Mouse (Mus musculus) liver, embryonic 16.5 days (tissue): ENCODE results near the gene Smyd3. TPM values are rescaled to one million over a fixed set of nuclear protein-coding genes. Genes with fewer than 3 reads are reported as not detected.

ENCODE experiments used
- ATAC-seq: fragments of 200-750 bp; cut with Nextera tagmentation; 2 replicates; pipeline ENCODE4 v1.8.0; 2017; ENCODE audit warnings: low read depth, mild to moderate bottlenecking, moderate number of reproducible peaks, moderate library complexity
- H3K27ac ChIP-seq: fragments of 300-500 bp; sonication (generic); 2 replicates; pipeline ENCODE4 v1.5.1; 2014; ENCODE audit warnings: mild to moderate bottlenecking, low read length
- H3K27me3 ChIP-seq: fragments of 300-500 bp; sonication (generic); 2 replicates; pipeline ENCODE4 v1.6.1; 2014; ENCODE audit warnings: low read depth, low read length, mixed read lengths; ENCODE audit not compliant: control insufficient read depth, insufficient read depth
- H3K36me3 ChIP-seq: fragments of 300-500 bp; sonication (generic); 2 replicates; pipeline ENCODE4 v1.6.1; 2014; ENCODE audit warnings: mild to moderate bottlenecking; ENCODE audit not compliant: control insufficient read depth, insufficient read depth
- H3K4me1 ChIP-seq: fragments of 300-500 bp; sonication (generic); 2 replicates; pipeline ENCODE4 v1.6.1; 2014; ENCODE audit warnings: low read depth, low read length, mixed read lengths; ENCODE audit not compliant: control insufficient read depth
- H3K4me2 ChIP-seq: fragments of 300-500 bp; sonication (generic); 2 replicates; pipeline ENCODE4 v1.6.1; 2014; ENCODE audit warnings: low read depth, low read length, mixed read lengths
- H3K4me3 ChIP-seq: fragments of 300-500 bp; sonication (generic); 2 replicates; pipeline ENCODE4 v1.5.1; 2014; ENCODE audit warnings: low read depth, mild to moderate bottlenecking, low read length
- H3K9ac ChIP-seq: fragments of 300-500 bp; sonication (generic); 2 replicates; pipeline ENCODE4 v1.6.1; 2014; ENCODE audit warnings: low read depth, low read length
- H3K9me3 ChIP-seq: fragments of 300-500 bp; sonication (generic); replicated peaks from 2 replicates; pipeline ENCODE4 v1.6.1; 2016; ENCODE audit warnings: low read length; ENCODE audit not compliant: control insufficient read depth
- WGBS: fragments of 180-500 bp; shearing (Covaris S2); extraction: QIAGEN DNeasy Blood & Tissue Kit; methylation state at CpG from one replicate; pipeline ENCODE4 v1.1.7; 2014; ENCODE audit not compliant: insufficient replicate concordance; 5-methylcytosine and 5-hydroxymethylcytosine counted together
- polyA plus RNA-seq: library from polyadenylated mRNA; unstranded; fragments of >200 nt; fragmentation: Nextera tagmentation; extraction: Ambion mirVana; gene quantifications from 2 replicates; pipeline ENCODE4 v1.2.1, GENCODE M21; 2015

Smyd3 gene
- polyA plus RNA-seq, 1 experiment from 2014 or later = 6.4 TPM

- H3K36me3 ChIP-seq = no peaks in the 10 kb centered on the region
- no peak for ATAC-seq
- no peaks in the 10 kb centered on the region for H3K9me3 ChIP-seq
- no peak overlapping the region for H3K4me3 ChIP-seq
- H3K27me3 ChIP-seq = no peaks in the 10 kb centered on the region
- no peak overlapping the region for H3K4me2 ChIP-seq
- H3K4me1 ChIP-seq = no peaks in the 10 kb centered on the region
- H3K9ac ChIP-seq = no peak overlapping the region
- no peak overlapping the region for H3K27ac ChIP-seq
- WGBS = 74% methylated on average over 6 of the region's 6 CpGs
These were observed 163.6 kb downstream of the Smyd3 start for GRCm38 (mm10) chr1:179354250-179354649.

- no peaks in the 10 kb centered on the region for H3K27me3 ChIP-seq
- H3K27ac ChIP-seq = no peak overlapping the region
- no peak overlapping the region for H3K9ac ChIP-seq
- ATAC-seq = no peak
- H3K4me1 ChIP-seq = no peaks in the 10 kb centered on the region
- H3K9me3 ChIP-seq = no peaks in the 10 kb centered on the region
- no peak overlapping the region for H3K4me3 ChIP-seq
- no peaks in the 10 kb centered on the region for H3K36me3 ChIP-seq
- no peak overlapping the region for H3K4me2 ChIP-seq
- WGBS = 54% methylated on average over 2 of the region's 2 CpGs
These were observed 172.4 kb downstream of the Smyd3 start for GRCm38 (mm10) chr1:179345318-179345925.

GRCm38 (mm10) chr1:179343426-179343825 lies 174.4 kb downstream of the Smyd3 start:
- Histone ChIP-seq H3K9ac (no peak overlapping the region), H3K4me3 (no peak overlapping the region), H3K4me2 (no peak overlapping the region), H3K9me3 (no peaks in the 10 kb centered on the region), H3K27me3 (no peaks in the 10 kb centered on the region), H3K36me3 (no peaks in the 10 kb centered on the region), H3K4me1 (no peaks in the 10 kb centered on the region), H3K27ac (no peak overlapping the region)
- no peak for ATAC-seq
- WGBS = 82% methylated on average over 17 of the region's 17 CpGs

GRCm38 (mm10) chr1:179341589-179341988 lies 176.3 kb downstream of the Smyd3 start:
- Histone ChIP-seq H3K27ac (no peak overlapping the region), H3K4me3 (no peak overlapping the region), H3K9ac (no peak overlapping the region), H3K9me3 (no peaks in the 10 kb centered on the region), H3K4me1 (no peaks in the 10 kb centered on the region), H3K36me3 (no peaks in the 10 kb centered on the region), H3K27me3 (no peaks in the 10 kb centered on the region), H3K4me2 (no peak overlapping the region)
- no peak for ATAC-seq
- WGBS = 79% methylated on average over 1 of the region's 1 CpGs

- Histone ChIP-seq H3K4me1 (no peaks in the 10 kb centered on the region), H3K9ac (no peak overlapping the region), H3K27ac (no peak overlapping the region), H3K9me3 (no peaks in the 10 kb centered on the region), H3K27me3 (no peaks in the 10 kb centered on the region), H3K4me3 (no peak overlapping the region), H3K36me3 (no peaks in the 10 kb centered on the region), H3K4me2 (no peak overlapping the region)
- WGBS = 59% methylated on average over 3 of the region's 3 CpGs
- ATAC-seq = no peak
These were observed 178.8 kb downstream of the Smyd3 start for GRCm38 (mm10) chr1:179339066-179339465.

GRCm38 (mm10) chr1:179337529-179337928 lies 180.3 kb downstream of the Smyd3 start:
- Histone ChIP-seq H3K4me3 (no peak overlapping the region), H3K27me3 (no peaks in the 10 kb centered on the region), H3K9me3 (no peaks in the 10 kb centered on the region), H3K9ac (no peak overlapping the region), H3K4me1 (no peaks in the 10 kb centered on the region), H3K4me2 (no peak overlapping the region), H3K36me3 (no peaks in the 10 kb centered on the region), H3K27ac (no peak overlapping the region)
- ATAC-seq = no peak
- 69% methylated on average over 5 of the region's 5 CpGs for WGBS

GRCm38 (mm10) chr1:179326965-179327308 lies 190.9 kb downstream of the Smyd3 start:
- H3K4me3 ChIP-seq = no peak overlapping the region
- H3K9ac ChIP-seq = no peak overlapping the region
- H3K27me3 ChIP-seq = no peaks in the 10 kb centered on the region
- no peaks in the 10 kb centered on the region for H3K36me3 ChIP-seq
- H3K27ac ChIP-seq = no peak overlapping the region
- H3K4me1 ChIP-seq = no peaks in the 10 kb centered on the region
- 85% methylated on average over 3 of the region's 3 CpGs for WGBS
- no peak overlapping the region for H3K4me2 ChIP-seq
- no peak for ATAC-seq
- H3K9me3 ChIP-seq = no peaks in the 10 kb centered on the region

GRCm38 (mm10) chr1:179326262-179326964 lies 191.4 kb downstream of the Smyd3 start:
- H3K4me3 ChIP-seq = no peak overlapping the region
- H3K4me1 ChIP-seq = no peaks in the 10 kb centered on the region
- no peak overlapping the region for H3K27ac ChIP-seq
- no peak overlapping the region for H3K4me2 ChIP-seq
- ATAC-seq = no peak
- H3K9me3 ChIP-seq = no peaks in the 10 kb centered on the region
- H3K9ac ChIP-seq = no peak overlapping the region
- H3K27me3 ChIP-seq = no peaks in the 10 kb centered on the region
- 79% methylated on average over 9 of the region's 9 CpGs for WGBS
- H3K36me3 ChIP-seq = no peaks in the 10 kb centered on the region

- H3K4me1 ChIP-seq = no peaks in the 10 kb centered on the region
- WGBS = 64% methylated on average over 6 of the region's 6 CpGs
- no peak overlapping the region for H3K9ac ChIP-seq
- ATAC-seq = no peak
- H3K36me3 ChIP-seq = no peaks in the 10 kb centered on the region
- no peaks in the 10 kb centered on the region for H3K27me3 ChIP-seq
- no peak overlapping the region for H3K27ac ChIP-seq
- H3K9me3 ChIP-seq = no peaks in the 10 kb centered on the region
- no peak overlapping the region for H3K4me2 ChIP-seq
- no peak overlapping the region for H3K4me3 ChIP-seq
These were observed 193.6 kb downstream of the Smyd3 start for GRCm38 (mm10) chr1:179324271-179324670.
